Mouse (Mus musculus) heart, postnatal 14 days (tissue): ENCODE data around the gene Eepd1. TPM values are rescaled to one million over a fixed set of nuclear protein-coding genes. Genes with fewer than 3 reads are reported as not detected.

Experiments used
- DNase-seq, 2 experiments: peaks; one replicate each; pipeline ENCODE4 v3.0.0; 2021 to 2022
- intact Hi-C: fragments of 180-260 bp; cut with DNase I; formaldehyde crosslinking; loops from one replicate; pipeline ENCODE4 v1.15.1; 2025
- total RNA-seq, 2 experiments: library from RNA; stranded (reverse); gene quantifications; 2 replicates each; pipeline ENCODE4 v1.2.3; 2021

Gene Eepd1
- total RNA-seq, 2 experiments from 2014 or later = 23.2 to 24.0 TPM

- DNase-seq = peak; percentile 61 to 74
- intact Hi-C loops = no loop called here
These were observed 6.2 kb downstream of the Eepd1 start for GRCm38 (mm10) chr9:25487446-25488110.

DNA sequence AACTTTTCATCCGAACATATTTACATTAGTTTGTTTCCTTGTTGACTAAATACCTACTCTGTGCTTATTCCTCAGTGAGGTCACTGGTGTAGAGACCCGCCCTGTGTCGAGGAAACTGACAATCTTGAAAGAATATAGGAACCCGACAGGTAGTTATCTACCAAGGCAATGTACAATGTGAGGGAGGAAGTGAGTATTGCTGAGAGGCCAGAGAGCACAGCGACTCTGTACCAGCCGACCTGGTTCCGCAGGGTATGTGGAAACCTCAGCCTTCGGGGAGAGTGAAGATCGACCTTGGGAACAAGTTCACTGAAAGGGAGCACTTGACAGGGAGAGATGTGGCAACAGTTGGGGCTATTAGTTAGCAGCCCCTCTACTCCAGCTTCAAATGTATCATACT lies 7.2 kb downstream of the Eepd1 start:
- no peak for DNase-seq
- intact Hi-C loops = no loop called here

GRCm38 (mm10) chr9:25489221-25489960 lies 8.0 kb downstream of the Eepd1 start:
- intact Hi-C loops = no loop called here
- DNase-seq = no peak

DNA sequence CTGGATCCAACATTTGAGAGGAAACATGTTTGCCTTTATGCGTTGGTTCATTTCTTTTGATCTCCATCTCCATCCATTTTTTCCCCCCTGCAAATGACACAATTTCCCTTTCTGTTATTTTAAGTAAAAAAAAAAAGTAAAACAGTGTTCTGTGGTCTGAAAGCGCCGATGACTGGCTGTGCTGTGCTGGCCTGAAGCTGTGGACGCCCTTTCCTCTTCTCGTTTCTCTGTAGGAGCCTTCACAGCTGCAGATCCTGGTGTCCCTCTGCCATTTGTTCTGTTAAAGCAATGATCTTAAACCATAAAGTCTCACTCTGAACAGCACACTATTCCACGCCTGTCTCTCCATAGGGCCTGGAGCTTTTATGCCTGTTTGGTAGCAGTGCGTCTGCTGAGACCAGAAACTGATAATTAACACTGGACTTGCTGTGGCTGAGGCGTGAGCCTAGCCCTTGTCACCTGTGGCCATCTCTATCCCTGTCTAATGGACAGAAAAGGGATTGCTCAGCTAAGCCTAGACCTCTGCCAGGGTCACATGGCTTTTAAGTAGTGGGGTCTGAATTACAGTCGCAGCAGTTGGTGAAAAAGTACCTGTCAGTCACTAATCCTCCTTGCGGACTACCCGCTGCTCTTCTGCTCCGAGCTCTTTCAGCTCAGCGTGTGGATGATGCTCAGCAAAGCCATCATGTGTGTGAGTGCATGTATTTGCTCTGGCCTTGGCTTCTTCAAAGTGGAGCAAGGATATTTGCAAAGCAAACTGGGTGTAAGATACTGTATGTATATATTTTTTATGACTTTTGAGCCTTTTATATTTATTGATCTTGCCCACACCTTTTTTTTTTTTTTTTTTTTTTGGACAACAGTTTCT lies 9.2 kb downstream of the Eepd1 start:
- DNase-seq = no peak
- intact Hi-C loops = no loop called here

- no peak for DNase-seq
These were observed 12.6 kb downstream of the Eepd1 start for GRCm38 (mm10) chr9:25493918-25494317.

GRCm38 (mm10) chr9:25495601-25496000 lies 14.3 kb downstream of the Eepd1 start:
- DNase-seq = no peak
- intact Hi-C loops = no loop called here

More at GRCm38 (mm10) chr9:25493918-25494317, 12.6 kb downstream of the Eepd1 start:
- intact Hi-C loops = no loop called here

DNA sequence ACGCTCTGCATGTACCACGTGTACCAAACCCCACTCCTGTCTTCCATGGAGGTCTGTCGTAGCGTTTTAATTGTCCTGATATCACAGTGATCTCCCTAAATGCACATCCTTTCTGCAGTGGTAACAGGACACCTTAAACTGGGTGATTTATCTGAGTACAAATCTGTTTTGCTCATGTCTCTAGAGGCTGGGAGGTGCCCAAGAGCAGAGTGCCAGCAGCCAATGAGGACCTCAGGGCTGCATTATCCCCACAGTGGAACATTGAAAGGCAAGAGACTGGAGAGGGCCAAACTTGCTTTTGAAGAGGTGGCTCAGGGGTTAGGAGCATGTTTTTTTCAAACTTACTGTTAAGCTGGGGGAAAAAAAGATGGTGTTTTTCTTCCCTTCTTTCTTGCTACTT lies 14.8 kb downstream of the Eepd1 start:
- intact Hi-C loops = no loop called here
- no peak for DNase-seq

DNA sequence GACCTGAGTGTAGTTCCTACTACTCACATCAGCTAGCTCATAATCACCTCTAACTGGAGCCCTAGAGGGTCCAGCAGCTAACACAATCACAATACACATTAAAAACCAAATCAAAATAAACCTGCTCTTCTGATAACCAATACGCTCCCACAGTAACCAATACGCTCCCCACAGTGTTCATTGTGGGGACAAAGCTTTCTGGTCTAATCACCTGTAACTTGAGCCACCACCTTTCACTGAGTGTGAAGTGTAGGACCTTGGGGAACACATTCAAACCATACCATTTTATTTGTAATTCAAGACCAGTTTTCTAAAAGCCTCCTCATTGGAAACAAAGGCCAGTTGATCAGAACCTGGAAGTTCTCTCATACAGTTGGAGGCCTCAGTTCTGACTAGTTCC lies 15.4 kb downstream of the Eepd1 start:
- no peak for DNase-seq
- intact Hi-C loops = no loop called here

DNA sequence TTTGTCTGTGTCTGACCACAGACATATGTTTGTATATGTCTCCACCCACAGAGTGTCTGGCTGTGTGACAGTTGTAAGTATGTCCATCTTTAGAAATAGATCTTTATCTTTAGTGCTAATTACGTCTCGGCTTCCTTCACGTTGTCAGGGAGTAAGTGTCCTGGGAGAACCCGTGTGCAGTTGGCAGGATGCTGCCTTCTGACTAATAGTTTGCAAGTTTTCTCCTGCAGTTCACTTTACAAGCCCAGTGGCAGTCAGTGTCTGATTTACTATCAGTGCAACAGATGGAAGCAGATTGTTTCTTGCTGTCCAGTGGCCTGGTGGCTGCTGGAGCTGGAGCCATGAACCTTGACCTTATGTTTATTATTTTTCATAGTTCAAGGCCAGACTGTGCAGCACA lies 17.4 kb downstream of the Eepd1 start:
- intact Hi-C loops = no loop called here

DNA sequence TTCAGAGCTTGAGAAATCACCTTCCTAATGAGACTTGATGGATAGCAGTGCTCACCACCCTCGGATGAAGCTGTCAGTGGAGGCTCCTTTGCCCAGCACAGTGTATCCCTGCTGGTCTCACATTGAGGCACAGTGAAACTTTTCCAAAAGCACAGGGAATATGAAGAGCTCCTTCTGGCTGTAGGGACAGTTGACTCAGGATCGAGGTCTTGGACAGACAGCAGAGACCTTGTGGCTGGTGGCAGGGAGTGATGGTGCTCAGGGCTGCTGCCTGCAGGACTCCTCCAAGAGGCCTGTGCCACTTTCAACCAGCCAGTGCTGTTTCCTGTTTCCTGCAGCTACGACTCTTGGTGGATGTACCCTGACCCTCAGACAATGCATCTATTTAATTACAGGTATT lies 18.0 kb downstream of the Eepd1 start:
- DNase-seq = no peak
- intact Hi-C loops = no loop called here

More for the DNA sequence above, 17.4 kb downstream of the Eepd1 start:
- no peak for DNase-seq

GRCm38 (mm10) chr9:25500031-25500430 lies 18.7 kb downstream of the Eepd1 start:
- no peak for DNase-seq
- intact Hi-C loops = no loop called here

DNA sequence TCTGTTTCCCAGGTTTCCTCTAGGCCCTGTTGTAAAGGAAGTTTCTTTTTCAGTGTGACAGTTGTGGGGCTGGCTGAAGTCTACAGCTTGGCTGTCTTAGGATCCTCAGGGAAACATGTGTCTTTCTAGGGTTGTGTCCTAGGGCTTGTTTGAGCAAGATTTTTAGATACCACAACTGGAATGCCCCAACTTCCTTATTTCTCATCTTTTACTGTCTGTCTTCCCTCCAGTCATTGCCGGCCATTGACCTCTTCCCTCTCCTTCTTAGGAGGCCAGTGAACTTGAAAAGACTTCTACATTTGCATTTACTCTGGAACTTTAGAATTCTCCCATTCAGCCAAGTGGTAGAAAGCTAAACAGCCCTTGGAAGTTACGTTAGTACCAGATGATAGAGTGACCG lies 27.5 kb downstream of the Eepd1 start:
- intact Hi-C loops = no loop called here

DNA sequence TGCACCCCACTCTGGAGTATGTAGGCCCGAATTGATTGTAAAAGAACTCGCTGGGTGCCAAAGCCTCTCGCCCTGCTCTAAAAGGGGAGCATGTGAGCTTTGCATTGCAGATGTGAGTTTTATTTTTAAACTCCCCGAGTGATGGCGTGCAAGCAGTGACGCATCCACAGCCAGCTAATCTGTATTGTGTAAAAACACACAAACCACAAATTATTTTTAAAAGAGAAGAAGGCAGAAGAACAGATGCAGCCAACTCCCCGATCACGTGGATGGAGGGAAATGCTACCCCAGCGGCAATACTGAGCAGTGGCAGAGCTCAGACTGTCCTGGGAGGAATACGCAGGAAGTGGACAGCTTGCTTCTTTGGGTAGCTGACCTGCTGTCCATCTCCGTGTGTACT lies 29.2 kb downstream of the Eepd1 start:
- intact Hi-C loops = no loop called here
- no peak for DNase-seq

More for the DNA sequence above, 27.5 kb downstream of the Eepd1 start:
- no peak for DNase-seq

GRCm38 (mm10) chr9:25513050-25513449 lies 31.7 kb downstream of the Eepd1 start:
- peak; percentile 32 to 44 for DNase-seq
- intact Hi-C loops = no loop called here

- intact Hi-C loops = no loop called here
- DNase-seq = peak in 1 of 2 experiments; percentile 23
These were observed 32.2 kb downstream of the Eepd1 start for GRCm38 (mm10) chr9:25513556-25513955.

- intact Hi-C loops = loop anchor here (5.0 kb wide), 1 partner anchor 34 kb away; the partner anchor contains the start of gene Eepd1
- no peak for DNase-seq
These were observed 35.3 kb downstream of the Eepd1 start for GRCm38 (mm10) chr9:25516640-25517039.

DNA sequence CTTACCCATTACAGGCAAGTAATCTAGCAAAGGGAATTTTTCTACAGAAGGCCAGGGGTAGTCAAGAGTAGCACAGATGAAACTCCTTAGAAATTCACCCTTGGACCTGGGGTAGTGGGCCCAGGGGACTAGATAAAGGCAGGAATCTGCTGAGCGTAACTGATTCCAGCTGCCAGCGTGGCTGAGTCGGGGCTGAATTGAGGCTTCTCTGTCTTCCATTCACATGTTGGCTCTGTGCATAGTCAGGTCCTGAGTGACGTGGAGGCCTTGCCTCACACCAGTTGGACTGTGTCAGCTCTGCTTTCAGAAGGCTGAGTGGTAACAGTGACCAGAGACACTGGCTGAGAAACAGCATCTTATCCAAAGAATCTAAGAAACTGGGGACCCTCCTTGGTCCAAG lies 36.6 kb downstream of the Eepd1 start:
- DNase-seq = peak; percentile 31 to 38
- intact Hi-C loops = loop anchor here (5.0 kb wide), 1 partner anchor 36 kb away; the partner anchor contains the start of gene Eepd1

DNA sequence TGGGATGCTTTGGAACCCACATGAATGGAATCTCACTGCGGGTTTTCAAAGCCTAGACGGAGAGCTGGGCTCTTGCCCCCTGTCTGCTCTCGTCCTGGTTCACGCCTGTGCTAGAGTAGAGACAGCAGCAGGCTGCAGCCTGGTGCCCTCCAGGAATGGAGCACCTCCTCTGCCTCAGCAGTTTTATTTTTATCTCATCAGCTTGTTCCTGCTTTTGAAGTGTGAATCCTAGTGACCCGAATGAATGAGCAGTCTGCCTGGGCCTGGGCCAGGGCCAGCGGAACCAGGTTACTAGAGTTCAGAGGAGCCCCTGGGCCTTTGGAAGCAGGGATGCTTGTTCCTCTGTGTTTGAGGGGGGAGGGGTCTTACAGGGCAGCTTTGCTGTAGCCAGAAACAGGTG lies 37.8 kb downstream of the Eepd1 start:
- DNase-seq = peak; percentile 33 to 51
- intact Hi-C loops = loop anchor here (5.0 kb wide), 1 partner anchor 37 kb away; the partner anchor contains the start of gene Eepd1

GRCm38 (mm10) chr9:25520826-25521225 lies 39.5 kb downstream of the Eepd1 start:
- no peak for DNase-seq
- intact Hi-C loops = no loop called here

DNA sequence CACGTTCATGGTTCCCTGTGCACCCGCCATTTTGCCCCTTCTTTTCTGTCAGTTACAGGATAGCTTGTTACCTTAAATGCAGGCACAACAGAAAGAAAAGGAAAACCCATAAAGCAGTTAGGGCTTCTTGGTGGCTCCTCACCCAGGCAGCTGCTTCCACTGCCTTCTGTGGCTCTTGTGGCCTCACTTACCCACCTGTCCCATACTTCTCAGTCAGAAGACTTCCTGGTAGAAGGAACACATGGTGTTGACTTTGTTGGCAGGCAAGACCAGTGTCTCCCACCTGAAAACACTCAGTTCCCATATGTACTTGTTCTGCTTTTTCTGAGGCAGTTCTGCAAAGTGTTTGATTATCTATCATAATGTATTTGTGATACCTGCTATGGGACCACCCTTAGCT lies 40.5 kb downstream of the Eepd1 start:
- intact Hi-C loops = no loop called here
- no peak for DNase-seq

GRCm38 (mm10) chr9:25526516-25526915 lies 45.2 kb downstream of the Eepd1 start:
- DNase-seq = no peak
- intact Hi-C loops = no loop called here
